In genomic region chr16:92644315-92644714, GRCm38 (mm10) we compare ENCODE assay signal across 13 mouse cellular contexts.
DNase-seq lines count a peak whose midpoint lies in the region; ATAC-seq and TF ChIP-seq lines count a peak whose summit lies in the region.
"Had no signal": no experiment of that assay in that cellular context is flagged by ENCODE, and none has a peak within 500 bp of the region (broad histone marks: within the 10 kb centered on the region; RNA-seq: fewer than 3 reads in every experiment).

No protein-coding gene starts in this region.

- H3K9me3 ChIP-seq in liver, postnatal 0 days (ENCODE audit: low read length): no peaks in the 10 kb centered on the region
- no peaks in the 10 kb centered on the region for H3K9me3 ChIP-seq in liver, embryonic 11.5 days (ENCODE audit: control insufficient read depth, low read length)
- no peaks in the 10 kb centered on the region for H3K9me3 ChIP-seq in E14TG2a.4 (ENCODE audit: low read length)
- H3K9me3 ChIP-seq in embryonic facial prominence, embryonic 12.5 days: no peaks in the 10 kb centered on the region
- no peaks in the 10 kb centered on the region for H3K9me3 ChIP-seq in limb, embryonic 12.5 days
- H3K9me3 ChIP-seq in liver, embryonic 12.5 days (replicated peaks): no peaks in the 10 kb centered on the region
- H3K9me3 ChIP-seq: heart, embryonic 15.5 days; hindbrain, embryonic 15.5 days had no signal

- WGBS in liver, postnatal 0 days (ENCODE audit: insufficient replicate concordance): 61% methylated on average over 10 of the region's 10 CpGs
- WGBS in liver, embryonic 11.5 days: 75% methylated on average over 10 of the region's 10 CpGs
- 62% methylated on average over 10 of the region's 10 CpGs for WGBS in embryonic facial prominence, embryonic 12.5 days
- whole genome bisulfite sequencing in limb, embryonic 12.5 days: 69% methylated on average over 10 of the region's 10 CpGs
- WGBS in liver, embryonic 12.5 days (ENCODE audit: insufficient replicate concordance): 74% methylated on average over 10 of the region's 10 CpGs

- H3K9ac ChIP-seq in liver, postnatal 0 days (replicated peaks): no peak overlapping the region
- no peak overlapping the region for H3K9ac ChIP-seq in liver, embryonic 11.5 days (ENCODE audit: low read depth, low read length)
- no peak overlapping the region for H3K9ac ChIP-seq in embryonic facial prominence, embryonic 12.5 days
- H3K9ac ChIP-seq in limb, embryonic 12.5 days (replicated peaks): no peak overlapping the region
- no peak overlapping the region for H3K9ac ChIP-seq in liver, embryonic 12.5 days
- H3K9ac ChIP-seq: heart, embryonic 15.5 days; hindbrain, embryonic 15.5 days had no signal

- no peak overlapping the region for H3K4me3 ChIP-seq in liver, postnatal 0 days (ENCODE audit: low read depth, low read length)
- H3K4me3 ChIP-seq in liver, embryonic 11.5 days (ENCODE audit: low read depth, low read length): no peak overlapping the region
- H3K4me3 ChIP-seq in E14TG2a.4 (replicated peaks; ENCODE audit: low read length): peak overlapping the region; percentile 62
- no peak overlapping the region for H3K4me3 ChIP-seq in embryonic facial prominence, embryonic 12.5 days
- H3K4me3 ChIP-seq in limb, embryonic 12.5 days (replicated peaks): no peak overlapping the region
- H3K4me3 ChIP-seq in liver, embryonic 12.5 days: no peak overlapping the region
- H3K4me3 ChIP-seq: heart, embryonic 15.5 days; hindbrain, embryonic 15.5 days had no signal

- DNase-seq in liver, postnatal 0 days: no peak
- DNase-seq in liver, embryonic 11.5 days (ENCODE audit: low spot score): no peak
- no peak for DNase-seq in T-cell, adult 2 months (ENCODE audit: low spot score)
- no peak for DNase-seq in heart, postnatal 36 days
- DNase-seq: cerebellum, adult 11 months; kidney, postnatal 10 days; layer of hippocampus, adult 9-11 months had no signal

- no peak for TF ChIP-seq CTCF in liver, postnatal 0 days (IDR thresholded peaks at IDR 0.05; ENCODE audit: low read depth)
- no peak for TF ChIP-seq CTCF in E14TG2a.4 (conservative IDR thresholded peaks at IDR 0.05; ENCODE audit: low read length)

- H3K27me3 ChIP-seq in liver, postnatal 0 days (ENCODE audit: insufficient read depth, low read length): no peaks in the 10 kb centered on the region
- no peaks in the 10 kb centered on the region for H3K27me3 ChIP-seq in liver, embryonic 11.5 days (replicated peaks; ENCODE audit: control insufficient read depth, insufficient read depth, low read length)
- peaks cover 40% of the 10 kb centered on the region for H3K27me3 ChIP-seq in E14TG2a.4 (ENCODE audit: insufficient read depth, low read length)
- H3K27me3 ChIP-seq in embryonic facial prominence, embryonic 12.5 days: no peaks in the 10 kb centered on the region
- H3K27me3 ChIP-seq in limb, embryonic 12.5 days: no peaks in the 10 kb centered on the region; the same call in 1 of the 2 replicates
- H3K27me3 ChIP-seq in liver, embryonic 12.5 days (replicated peaks): no peaks in the 10 kb centered on the region
- H3K27me3 ChIP-seq: hindbrain, embryonic 15.5 days had no signal

- ATAC-seq in liver, postnatal 0 days: no peak
- no peak for ATAC-seq in liver, embryonic 11.5 days (replicated peaks; ENCODE audit: low FRiP score)
- ATAC-seq in embryonic facial prominence, embryonic 12.5 days (ENCODE audit: insufficient number of reproducible peaks, insufficient read depth, low FRiP score, low TSS enrichment): no peak
- no peak for ATAC-seq in limb, embryonic 12.5 days (ENCODE audit: insufficient number of reproducible peaks, insufficient read depth, low FRiP score, low TSS enrichment, low read depth)
- no peak for ATAC-seq in liver, embryonic 12.5 days

- no peaks in the 10 kb centered on the region for H3K4me1 ChIP-seq in liver, postnatal 0 days (ENCODE audit: insufficient read depth)
- peaks cover 4% of the 10 kb centered on the region; the same call in 1 of the 2 replicates for H3K4me1 ChIP-seq in liver, embryonic 11.5 days (replicated peaks; ENCODE audit: control insufficient read depth, insufficient read depth, low read length)
- H3K4me1 ChIP-seq in E14TG2a.4 (replicated peaks; ENCODE audit: low read depth, low read length): peaks cover 31% of the 10 kb centered on the region
- peaks cover 41% of the 10 kb centered on the region for H3K4me1 ChIP-seq in embryonic facial prominence, embryonic 12.5 days
- H3K4me1 ChIP-seq in limb, embryonic 12.5 days (replicated peaks): peaks cover 38% of the 10 kb centered on the region
- H3K4me1 ChIP-seq in liver, embryonic 12.5 days: peaks cover 10% of the 10 kb centered on the region
- H3K4me1 ChIP-seq: hindbrain, embryonic 15.5 days had no signal

- TF ChIP-seq EP300 in liver, postnatal 0 days (IDR thresholded peaks at IDR 0.05; ENCODE audit: low read depth): no peak

- intact Hi-C loops in heart, postnatal 36 days (cut with DNase I): no loop called here

- H3K27ac ChIP-seq in liver, postnatal 0 days (ENCODE audit: low read depth): 0 out of 2 replicates have a peak overlapping the region, but pooled peaks have one; percentile 11
- no peak overlapping the region for H3K27ac ChIP-seq in liver, embryonic 11.5 days (ENCODE audit: low read depth, low read length)
- peak overlapping the region; percentile 85 for H3K27ac ChIP-seq in embryonic facial prominence, embryonic 12.5 days
- peak overlapping the region; percentile 58 for H3K27ac ChIP-seq in limb, embryonic 12.5 days
- no peak overlapping the region for H3K27ac ChIP-seq in liver, embryonic 12.5 days
- H3K27ac ChIP-seq: heart, embryonic 15.5 days; hindbrain, embryonic 15.5 days had no signal

- no peaks in the 10 kb centered on the region for H3K36me3 ChIP-seq in liver, postnatal 0 days (replicated peaks; ENCODE audit: insufficient read depth, low read length)
- no peaks in the 10 kb centered on the region for H3K36me3 ChIP-seq in liver, embryonic 11.5 days (ENCODE audit: control insufficient read depth, insufficient read depth, low read length)
- H3K36me3 ChIP-seq in E14TG2a.4 (ENCODE audit: insufficient read depth, low read length): no peaks in the 10 kb centered on the region
- no peaks in the 10 kb centered on the region for H3K36me3 ChIP-seq in embryonic facial prominence, embryonic 12.5 days
- H3K36me3 ChIP-seq in limb, embryonic 12.5 days: no peaks in the 10 kb centered on the region
- peaks cover 88% of the 10 kb centered on the region for H3K36me3 ChIP-seq in liver, embryonic 12.5 days
- H3K36me3 ChIP-seq: heart, embryonic 15.5 days; hindbrain, embryonic 15.5 days had no signal

- H3K4me2 ChIP-seq in liver, postnatal 0 days (ENCODE audit: low read depth, low read length): no peak overlapping the region
- no peak overlapping the region for H3K4me2 ChIP-seq in liver, embryonic 11.5 days
- no peak overlapping the region for H3K4me2 ChIP-seq in embryonic facial prominence, embryonic 12.5 days (replicated peaks)
- H3K4me2 ChIP-seq in limb, embryonic 12.5 days: no peak overlapping the region
- no peak overlapping the region for H3K4me2 ChIP-seq in liver, embryonic 12.5 days
- H3K4me2 ChIP-seq: heart, embryonic 15.5 days; hindbrain, embryonic 15.5 days had no signal

Comparison
In these comparisons a context has a peak if more than half of its experiments do, and no peak if none do; other contexts are left out.
1. H3K27ac ChIP-seq: peak in liver, postnatal 0 days (single experiment), embryonic facial prominence, embryonic 12.5 days (single experiment) and limb, embryonic 12.5 days (single experiment); none in liver, embryonic 11.5 days (single experiment) and liver, embryonic 12.5 days (single experiment).